Mouse (Mus musculus) lung, postnatal 36 days (tissue): Measurements from ENCODE around the gene Prdm16.

ENCODE experiments used
- DNase-seq: peaks from one replicate; pipeline ENCODE4 v3.0.0; 2022; ENCODE audit warnings: mixed read lengths

The Prdm16 gene

DNA sequence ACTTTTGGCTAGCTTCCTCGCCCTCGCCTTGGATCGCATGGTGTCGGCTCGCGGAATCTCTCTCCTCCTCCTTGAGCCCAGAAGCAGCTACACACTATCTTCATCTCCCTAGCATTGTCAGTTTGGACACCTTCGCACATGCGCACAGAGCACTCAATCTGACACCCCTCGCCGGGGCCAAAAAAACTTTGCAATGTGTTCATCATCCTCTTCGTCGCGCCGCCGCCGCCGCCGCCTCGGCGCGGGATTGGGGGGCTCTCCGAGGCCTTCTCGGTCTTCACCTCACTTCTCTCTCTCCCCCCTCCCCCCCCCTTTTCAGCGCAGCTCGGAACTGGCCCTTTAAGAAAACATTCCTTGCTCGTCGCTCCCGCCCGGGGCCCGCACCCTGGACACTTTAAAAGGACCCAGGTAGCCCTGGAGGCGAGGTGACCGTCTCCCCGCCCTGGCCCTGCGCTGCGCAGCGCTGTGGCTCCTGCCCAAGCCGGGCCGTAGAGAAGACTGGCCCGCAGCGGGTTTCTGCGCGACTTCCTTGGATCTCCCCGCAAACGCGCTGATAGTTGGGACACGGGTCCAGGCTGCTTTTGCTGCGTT, at the start of gene Prdm16:
Prdm16 (minus strand) TSS at position 153 of the 591 bp plus-strand sequence.
- DNase-seq = peak; percentile 70

DNA sequence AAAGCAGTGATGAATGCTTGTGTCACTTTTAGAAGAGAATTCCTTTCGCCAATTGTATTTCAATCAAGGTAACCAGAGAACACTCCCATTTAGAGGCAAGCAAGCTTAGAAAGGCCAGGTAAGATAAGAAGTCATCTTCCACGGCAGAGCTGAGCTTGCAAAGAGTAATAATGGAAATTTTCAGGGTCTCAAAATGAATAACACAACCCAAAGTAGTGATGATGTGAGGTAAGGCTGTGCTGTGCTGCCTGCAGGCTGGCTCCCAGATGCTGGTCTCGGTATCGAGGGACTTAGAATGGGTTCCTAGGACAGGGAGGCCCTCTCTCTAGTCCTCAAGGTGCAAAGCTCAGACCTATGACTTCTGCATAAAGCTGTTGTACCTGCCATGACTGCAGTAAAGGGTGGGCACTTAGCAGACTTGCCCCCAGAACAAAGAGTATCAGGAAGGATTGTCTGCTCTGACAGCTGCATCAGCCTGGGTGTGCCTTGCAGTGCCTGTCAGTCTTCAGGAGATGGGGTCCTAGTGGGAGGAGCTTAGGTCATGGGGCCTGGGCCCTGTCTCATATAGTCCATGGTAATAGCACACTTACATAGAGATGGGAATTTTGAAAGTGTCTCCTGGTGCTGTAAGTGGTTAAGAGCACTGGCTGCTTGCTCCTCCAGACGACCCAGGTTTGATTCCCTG, 46.5 kb upstream of the Prdm16 start:
- DNase-seq = no peak

GRCm38 (mm10) chr4:154682311-154682710, 45.6 kb upstream of the Prdm16 start:
- no peak for DNase-seq

GRCm38 (mm10) chr4:154675441-154676000, 38.8 kb upstream of the Prdm16 start:
- DNase-seq = no peak

- no peak for DNase-seq
These were observed 38.3 kb upstream of the Prdm16 start for GRCm38 (mm10) chr4:154674966-154675365.

DNA sequence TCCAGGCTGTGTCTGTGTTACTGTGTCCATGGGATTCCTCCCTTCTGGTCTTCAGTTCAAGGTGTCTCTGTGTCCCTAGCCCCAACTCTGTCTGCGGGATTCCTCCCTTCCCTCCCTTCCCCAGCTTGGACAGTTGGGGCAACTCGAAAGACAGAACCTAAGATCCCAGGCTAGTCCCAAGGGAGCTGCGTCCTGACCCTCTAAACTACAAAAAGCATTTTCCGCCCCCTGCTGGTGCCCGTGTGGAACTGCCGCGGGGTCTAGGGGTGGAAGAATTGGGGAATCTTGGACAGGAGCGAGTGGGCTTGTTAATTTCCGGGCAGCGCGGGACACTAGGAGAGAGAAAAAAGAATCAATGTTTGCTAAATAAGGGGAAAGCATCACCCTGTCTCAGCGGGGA, 37.9 kb upstream of the Prdm16 start:
- peak; percentile 65 for DNase-seq

DNA sequence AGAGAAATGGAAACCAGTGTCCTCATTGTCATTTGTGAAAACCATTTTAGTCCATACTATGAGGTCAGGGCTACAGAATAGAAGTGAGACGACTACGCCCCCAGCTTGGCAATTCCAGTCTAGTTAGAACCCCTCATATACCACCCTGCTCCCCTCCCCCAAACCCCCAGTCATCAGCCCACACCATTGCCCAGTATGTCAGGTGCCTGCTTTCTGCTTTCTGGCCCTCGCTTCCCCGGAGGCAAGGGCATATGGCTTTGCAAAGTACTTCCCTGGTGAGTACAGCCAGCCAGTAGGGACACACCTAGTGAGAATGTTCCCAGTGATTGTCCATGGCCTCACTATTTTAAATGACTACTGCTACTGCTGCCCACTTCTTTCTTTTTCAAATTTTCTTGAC, 37.3 kb upstream of the Prdm16 start:
- no peak for DNase-seq

GRCm38 (mm10) chr4:154672027-154672426, 35.4 kb upstream of the Prdm16 start:
- DNase-seq = no peak

DNA sequence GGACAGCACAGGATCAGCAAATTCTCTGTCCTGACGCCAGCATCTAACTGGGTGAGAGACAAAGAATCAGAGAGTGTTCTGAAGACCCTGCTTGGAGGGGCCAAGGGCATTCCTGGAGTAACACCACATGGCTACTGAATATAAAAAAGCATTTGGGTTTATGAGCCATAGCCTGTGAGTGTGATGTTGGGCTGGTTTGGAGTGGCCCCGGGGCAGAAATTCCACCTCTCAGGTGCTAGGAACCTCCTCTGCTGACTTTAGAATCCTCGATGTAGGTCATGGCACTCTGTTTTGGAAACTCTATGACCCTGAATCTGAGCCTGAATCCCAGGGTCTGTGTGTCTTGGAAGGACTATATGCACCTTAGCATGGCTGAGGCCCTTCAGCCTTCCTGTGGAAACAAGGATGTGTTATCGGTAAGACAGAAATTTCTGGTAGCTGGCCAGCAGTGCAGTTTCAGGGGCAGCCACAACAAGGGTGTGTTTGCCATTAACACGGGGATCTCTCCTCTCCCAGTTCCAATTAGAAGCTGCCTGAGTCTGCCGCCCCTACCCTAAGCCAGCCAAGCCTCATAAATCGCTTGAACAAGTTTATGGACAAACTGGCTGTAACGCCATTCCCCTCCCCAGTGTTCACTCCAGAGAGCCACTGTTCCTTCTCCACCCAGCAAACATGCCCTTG, 34.7 kb upstream of the Prdm16 start:
- DNase-seq = no peak

DNA sequence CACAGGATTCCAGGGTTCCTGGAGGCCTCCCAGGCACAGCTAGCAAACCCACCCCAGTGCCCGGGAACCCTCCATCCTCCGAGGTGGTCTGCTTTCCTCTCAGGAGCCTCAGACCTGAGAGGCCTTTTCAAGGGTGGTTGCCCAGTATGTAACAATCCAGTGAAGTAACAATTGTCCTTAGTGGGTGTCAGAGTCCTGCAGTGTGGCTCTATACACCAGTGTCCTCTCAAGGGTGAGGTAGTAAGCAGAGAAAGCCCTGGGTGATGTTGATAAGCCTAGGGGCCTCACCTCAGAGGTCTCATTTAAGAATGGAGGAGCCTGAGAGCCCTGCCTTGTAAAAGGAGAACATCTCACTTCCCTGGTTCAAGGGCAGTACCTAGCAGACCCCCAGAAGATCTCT, 31.1 kb upstream of the Prdm16 start, which contains the start of gene Actrt2:
Actrt2 (minus strand) TSS at position 101 of the 400 bp plus-strand sequence.
- no peak for DNase-seq

- DNase-seq = no peak
These were observed 26.1 kb upstream of the Prdm16 start for GRCm38 (mm10) chr4:154662681-154663215.

GRCm38 (mm10) chr4:154661256-154661655, 24.6 kb upstream of the Prdm16 start:
- no peak for DNase-seq

- DNase-seq = no peak
These were observed 23.4 kb upstream of the Prdm16 start for GRCm38 (mm10) chr4:154660025-154660424.

DNA sequence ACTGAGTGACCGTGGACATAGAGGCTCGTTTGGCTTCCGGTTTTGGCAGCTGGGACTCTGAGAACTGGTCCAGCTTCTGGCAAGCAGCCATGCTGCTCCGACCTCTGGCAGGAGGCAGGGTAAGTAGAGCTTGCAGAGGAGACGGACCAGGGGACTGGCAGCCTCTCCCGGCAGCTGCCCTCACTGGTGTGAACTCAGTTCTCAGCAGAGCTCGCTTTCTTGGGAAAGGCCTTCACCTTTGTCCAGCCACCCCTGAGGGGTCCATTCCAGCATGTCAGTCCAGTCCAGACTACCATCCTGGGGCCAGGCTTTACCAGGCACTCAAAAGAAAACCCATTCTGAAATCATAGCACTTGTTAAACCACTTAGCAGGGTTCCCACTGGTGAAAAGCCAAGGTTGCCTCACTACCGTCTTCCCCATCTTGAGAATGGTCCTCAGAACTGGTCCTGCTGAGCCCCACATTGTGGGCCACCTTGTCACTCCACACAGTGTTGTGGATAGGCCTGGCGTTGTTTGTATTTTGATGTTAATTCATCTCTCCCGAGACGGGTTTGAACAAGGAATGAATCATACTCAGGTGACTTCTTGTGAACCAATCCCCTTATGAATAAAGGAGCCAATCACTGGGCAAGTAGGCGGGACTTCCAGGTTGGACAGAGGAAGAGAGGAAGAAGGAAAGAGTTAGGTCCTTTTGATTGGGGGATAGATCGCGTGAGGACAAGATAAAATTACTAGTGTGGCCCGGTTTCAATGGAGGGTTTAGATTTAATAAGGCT, 18.6 kb upstream of the Prdm16 start:
- DNase-seq = peak; percentile 41

DNA sequence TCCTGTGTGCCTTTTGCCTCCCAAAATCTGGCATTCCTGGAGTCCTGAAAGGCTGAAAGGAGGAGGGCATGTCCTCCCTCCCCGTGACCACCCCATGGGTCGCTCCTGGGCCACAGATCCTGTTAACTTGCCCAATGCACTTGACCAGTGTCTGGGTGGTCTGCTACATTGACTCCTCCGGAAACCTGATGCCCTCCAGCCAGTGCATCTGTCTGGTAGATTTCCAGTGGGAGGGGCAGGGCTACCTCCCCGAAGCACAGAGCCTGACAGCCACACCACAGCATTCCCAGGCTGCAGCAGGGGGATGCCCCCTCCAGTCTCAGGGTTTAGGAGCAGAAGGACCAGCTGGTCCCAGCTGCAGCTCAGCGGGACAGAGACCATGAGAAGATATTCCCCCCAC, 15.8 kb upstream of the Prdm16 start:
- DNase-seq = no peak

GRCm38 (mm10) chr4:154649083-154649747, 12.5 kb upstream of the Prdm16 start:
- no peak for DNase-seq

GRCm38 (mm10) chr4:154642496-154642895, 5.8 kb upstream of the Prdm16 start:
- DNase-seq = no peak

- DNase-seq = no peak
These were observed 4.8 kb upstream of the Prdm16 start for GRCm38 (mm10) chr4:154641296-154642110.

- DNase-seq = no peak
These were observed 4.0 kb upstream of the Prdm16 start for GRCm38 (mm10) chr4:154640443-154641295.
